Mouse (Mus musculus) bone marrow, adult 2 months (tissue): ENCODE data around the gene Arpc5. TPM values are rescaled to one million over a fixed set of nuclear protein-coding genes. Genes with fewer than 3 reads are reported as not detected.
A peak's percentile ranks its signal among the peaks of the same experiment; 100 is the strongest.

ENCODE experiments used
- H3K27ac ChIP-seq: fragments of 200-500 bp; 2 replicates; pipeline ENCODE4 v1.5.1; 2012; ENCODE audit warnings: low read depth, mild to moderate bottlenecking, control low read depth, inconsistent platforms, low read length; ENCODE audit not compliant: control insufficient read depth, poor library complexity, insufficient read depth
- H3K4me1 ChIP-seq: fragments of 200-500 bp; 2 replicates; pipeline ENCODE4 v1.6.1; 2011; ENCODE audit warnings: low read length; ENCODE audit not compliant: control insufficient read depth, insufficient read depth
- H3K4me3 ChIP-seq: fragments of 200-500 bp; replicated peaks from 2 replicates; pipeline ENCODE3; 2011; ENCODE audit warnings: mild to moderate bottlenecking, low read depth, low read length, control low read depth; ENCODE audit not compliant: control insufficient read depth
- CTCF ChIP-seq: fragments of 200-500 bp; IDR thresholded peaks from 2 replicates; pipeline ENCODE4 v1.5.1; 2011; ENCODE audit warnings: low read length, control low read depth; ENCODE audit not compliant: control insufficient read depth, insufficient read depth
- POLR2A ChIP-seq: fragments of 200-500 bp; IDR thresholded peaks from 2 replicates; pipeline ENCODE4 v1.6.1; 2011; ENCODE audit warnings: low read depth, mild to moderate bottlenecking, control low read depth, low read length, borderline replicate concordance; ENCODE audit not compliant: control insufficient read depth
- WGBS: fragments of 180-500 bp; shearing (Covaris S2); methylation state at CpG from one replicate; pipeline ENCODE4 v1.1.7; 2018; 5-methylcytosine and 5-hydroxymethylcytosine counted together
- polyA plus RNA-seq: library from polyadenylated mRNA; stranded (reverse); fragments of >200 nt; gene quantifications from 2 replicates; pipeline ENCODE4 v1.2.4, GENCODE M21; 2011; ENCODE audit warnings: low replicate concordance; ENCODE audit not compliant: missing spikeins, insufficient read depth, insufficient read length

The Arpc5 gene
- polyA plus RNA-seq, 1 experiment = 180 TPM

DNA sequence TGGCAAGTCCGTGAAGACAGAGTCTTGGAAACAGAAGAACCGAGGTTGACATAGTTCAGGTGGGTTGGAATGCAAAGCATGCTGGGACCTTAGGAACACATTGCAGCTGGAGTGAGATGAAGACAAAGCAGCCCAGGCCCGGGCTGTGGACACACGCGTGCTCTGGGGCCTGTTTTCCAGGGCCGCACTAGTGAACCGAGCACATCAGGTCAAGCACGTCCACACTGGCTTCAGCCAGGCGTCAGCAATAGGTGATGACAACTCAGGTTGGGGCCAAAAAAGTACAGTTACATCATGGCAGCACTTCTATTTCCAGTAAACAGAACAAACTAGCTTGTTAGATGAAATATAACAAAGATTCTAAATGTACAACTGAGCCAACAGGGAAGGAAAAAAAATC, 27.5 kb upstream of the Arpc5 start:
- Histone ChIP-seq H3K4me3 (no peak overlapping the region), H3K27ac (no peak overlapping the region), H3K4me1 (no peaks in the 10 kb centered on the region; the same call in 1 of the 2 replicates)
- TF ChIP-seq CTCF = no peak
- no peak for TF ChIP-seq POLR2A
- WGBS = 85% methylated on average over 9 of the region's 9 CpGs

DNA sequence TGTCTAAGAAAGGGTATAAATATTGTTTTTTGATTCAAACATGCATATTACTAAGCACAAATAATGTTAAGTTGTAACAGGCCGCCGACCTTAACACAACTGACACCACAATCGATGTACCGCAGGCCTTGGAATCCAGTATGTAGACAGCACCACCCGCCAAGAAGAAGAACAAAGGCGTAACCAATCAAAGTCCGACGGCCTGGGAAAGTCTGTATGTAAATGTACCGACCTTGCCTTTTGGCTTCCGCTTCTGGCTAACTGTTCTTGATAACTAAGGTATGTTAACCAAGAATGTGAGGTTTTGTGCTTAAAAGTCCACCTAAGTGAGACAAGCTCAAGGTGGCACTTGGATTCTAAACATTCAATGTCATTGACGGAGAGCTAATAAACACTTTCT, 27.0 kb upstream of the Arpc5 start:
- 88% methylated on average over 11 of the region's 11 CpGs for WGBS
- Histone ChIP-seq H3K4me3 (no peak overlapping the region), H3K4me1 (no peaks in the 10 kb centered on the region; the same call in 1 of the 2 replicates), H3K27ac (no peak overlapping the region)
- no peak for TF ChIP-seq CTCF
- no peak for TF ChIP-seq POLR2A

DNA sequence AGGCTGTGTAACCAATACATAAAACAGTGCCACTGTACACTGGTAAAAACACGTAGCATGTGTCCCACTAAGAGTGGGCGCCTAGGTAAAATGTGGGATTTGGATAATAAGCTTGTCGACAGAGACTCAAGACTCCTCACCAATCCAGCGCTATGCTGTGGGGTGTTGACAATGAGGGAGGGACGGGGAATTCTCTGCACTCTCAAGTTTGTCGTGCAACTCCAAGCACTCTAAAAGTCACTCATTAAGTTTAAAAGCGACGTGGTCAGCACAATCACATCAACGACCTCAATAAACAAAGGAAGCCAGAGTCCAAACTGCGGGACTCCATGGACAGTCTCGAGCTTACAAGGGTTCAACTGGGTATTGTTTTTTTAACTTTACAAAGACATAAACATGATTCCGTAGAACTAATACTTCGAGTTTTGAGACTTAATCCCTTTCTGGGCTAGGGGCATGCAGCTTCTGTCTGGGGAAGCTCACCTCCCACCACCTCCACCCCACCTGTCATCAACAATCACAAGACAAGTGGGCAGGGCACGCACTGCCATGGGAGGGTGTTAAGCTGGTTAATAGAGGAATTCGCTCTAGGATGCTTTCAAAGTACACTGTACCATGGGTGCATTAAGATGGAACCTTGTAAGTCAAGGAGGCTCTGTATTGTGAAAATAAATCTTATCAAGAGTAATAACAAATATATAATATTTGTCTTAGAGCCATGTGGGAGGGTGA, 23.1 kb upstream of the Arpc5 start:
- 83% methylated on average over 15 of the region's 15 CpGs for WGBS
- Histone ChIP-seq H3K4me3 (no peak overlapping the region), H3K4me1 (no peaks in the 10 kb centered on the region; the same call in 1 of the 2 replicates), H3K27ac (no peak overlapping the region)
- TF ChIP-seq CTCF (no peak), POLR2A (no peak)

DNA sequence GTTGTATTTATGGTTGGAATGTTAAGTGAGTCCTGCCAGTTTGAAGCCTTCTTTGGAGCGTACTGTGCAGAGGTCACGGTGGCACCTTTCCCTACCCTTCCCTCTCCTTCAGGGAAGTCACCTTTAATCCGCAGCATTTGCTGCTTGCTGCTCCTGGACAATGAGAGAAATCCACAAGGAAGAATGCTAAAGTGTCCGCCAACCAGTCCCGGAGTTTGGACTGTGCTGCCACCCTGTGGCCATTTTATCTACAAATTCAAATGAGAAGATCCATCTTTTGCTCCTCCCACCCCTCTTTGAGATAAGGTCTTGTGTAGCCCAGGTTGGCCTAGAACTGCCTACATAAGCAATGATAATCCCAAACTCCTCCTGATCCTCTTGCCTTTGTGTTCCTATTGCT, 19.9 kb upstream of the Arpc5 start:
- H3K4me1 ChIP-seq = no peaks in the 10 kb centered on the region; the same call in 1 of the 2 replicates
- TF ChIP-seq CTCF (peak; percentile 69), POLR2A (no peak)
- no peak overlapping the region for H3K4me3 ChIP-seq
- no peak overlapping the region for H3K27ac ChIP-seq
- WGBS = 22% methylated on average over 5 of the region's 5 CpGs

DNA sequence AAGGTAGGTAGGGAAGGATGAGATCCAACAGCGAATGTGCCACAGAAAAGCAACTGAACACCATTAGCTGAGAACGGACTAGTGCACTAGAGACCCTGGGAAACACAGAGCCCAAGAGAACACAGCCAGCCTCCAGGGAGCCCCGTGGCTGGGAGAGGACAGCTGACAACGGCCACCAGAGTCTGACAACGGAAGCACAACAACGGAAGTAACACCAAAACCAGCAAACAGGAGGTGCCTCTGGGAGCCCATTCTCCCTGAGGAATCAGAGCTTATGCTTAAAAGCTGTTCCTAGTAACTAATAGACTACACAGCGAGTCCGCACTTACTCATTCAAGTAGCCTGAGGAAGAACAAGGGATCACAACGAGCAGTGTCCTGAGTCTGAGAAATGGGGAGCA, 17.1 kb upstream of the Arpc5 start:
- Histone ChIP-seq H3K4me1 (no peaks in the 10 kb centered on the region), H3K4me3 (no peak overlapping the region)
- no peak for TF ChIP-seq POLR2A
- no peak for TF ChIP-seq CTCF

DNA sequence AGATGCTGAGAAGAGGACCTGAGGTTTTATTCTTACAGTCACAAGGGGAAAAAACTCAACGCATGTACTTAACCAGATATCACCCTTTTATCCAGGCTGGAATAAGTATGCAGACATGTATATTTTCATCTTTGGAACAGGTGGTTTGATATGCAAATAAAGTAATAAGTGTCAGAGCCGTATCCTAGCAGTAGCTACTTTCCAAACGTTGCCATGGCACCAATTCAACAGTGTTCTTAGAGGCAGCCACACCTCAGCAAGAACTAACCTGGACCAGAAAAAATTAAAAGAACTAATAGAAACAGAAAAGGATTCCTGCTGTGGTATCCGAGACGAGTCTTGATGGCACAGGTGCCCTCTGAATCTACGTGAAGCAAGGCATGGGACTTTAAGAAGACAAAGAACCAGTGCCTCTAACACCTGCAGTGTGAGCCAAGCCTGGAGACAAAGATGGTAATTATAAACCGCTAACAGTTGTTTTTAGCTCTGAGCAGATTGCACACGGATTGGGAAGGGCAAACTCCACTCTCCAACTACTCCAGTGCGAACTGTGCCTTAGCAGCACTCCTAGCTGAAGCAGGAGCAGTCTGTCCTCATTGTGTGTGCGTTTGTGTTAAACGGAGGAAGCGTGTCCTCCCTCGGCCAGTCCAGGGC, 15.9 kb upstream of the Arpc5 start, which contains the start of gene Apobec4:
Apobec4 (plus strand) TSS at position 240 of the 654 bp plus-strand sequence.
- no peak for TF ChIP-seq CTCF
- no peak for TF ChIP-seq POLR2A
- WGBS = 78% methylated on average over 13 of the region's 13 CpGs
- H3K27ac ChIP-seq = 0 out of 2 replicates have a peak within 1 kb of the TSS, but pooled peaks have one; percentile 2
- H3K4me3 ChIP-seq = no peak within 1 kb of the TSS
- no peaks in the 10 kb centered on the region for H3K4me1 ChIP-seq

More for the DNA sequence above, 17.1 kb upstream of the Arpc5 start:
- WGBS = 51% methylated on average over 9 of the region's 9 CpGs
- 0 out of 2 replicates have a peak overlapping the region, but pooled peaks have one; percentile 2 for H3K27ac ChIP-seq

DNA sequence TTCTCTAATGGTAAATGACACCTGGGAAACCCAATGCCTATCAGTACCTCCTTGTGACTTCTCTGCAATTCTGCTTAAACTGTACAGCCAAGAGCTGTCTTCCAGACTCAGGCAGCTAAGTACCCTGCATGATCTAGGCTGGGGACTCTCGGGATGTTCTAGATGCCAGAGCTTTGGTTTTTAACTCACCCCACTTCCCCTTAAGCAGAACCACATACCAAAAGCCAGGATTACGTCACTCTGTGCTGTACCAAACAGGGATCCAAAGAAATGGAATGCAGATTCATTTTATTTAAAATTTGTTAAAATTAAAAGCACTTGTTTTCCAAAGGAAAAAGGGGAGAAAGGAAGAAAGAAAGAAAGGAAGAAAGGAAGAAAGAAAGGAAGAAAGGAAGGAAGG, 4.6 kb upstream of the Arpc5 start:
- Histone ChIP-seq H3K27ac (no peak overlapping the region), H3K4me3 (no peak overlapping the region), H3K4me1 (no peaks in the 10 kb centered on the region)
- WGBS = 14% methylated on average over 2 of the region's 2 CpGs
- no peak for TF ChIP-seq POLR2A

DNA sequence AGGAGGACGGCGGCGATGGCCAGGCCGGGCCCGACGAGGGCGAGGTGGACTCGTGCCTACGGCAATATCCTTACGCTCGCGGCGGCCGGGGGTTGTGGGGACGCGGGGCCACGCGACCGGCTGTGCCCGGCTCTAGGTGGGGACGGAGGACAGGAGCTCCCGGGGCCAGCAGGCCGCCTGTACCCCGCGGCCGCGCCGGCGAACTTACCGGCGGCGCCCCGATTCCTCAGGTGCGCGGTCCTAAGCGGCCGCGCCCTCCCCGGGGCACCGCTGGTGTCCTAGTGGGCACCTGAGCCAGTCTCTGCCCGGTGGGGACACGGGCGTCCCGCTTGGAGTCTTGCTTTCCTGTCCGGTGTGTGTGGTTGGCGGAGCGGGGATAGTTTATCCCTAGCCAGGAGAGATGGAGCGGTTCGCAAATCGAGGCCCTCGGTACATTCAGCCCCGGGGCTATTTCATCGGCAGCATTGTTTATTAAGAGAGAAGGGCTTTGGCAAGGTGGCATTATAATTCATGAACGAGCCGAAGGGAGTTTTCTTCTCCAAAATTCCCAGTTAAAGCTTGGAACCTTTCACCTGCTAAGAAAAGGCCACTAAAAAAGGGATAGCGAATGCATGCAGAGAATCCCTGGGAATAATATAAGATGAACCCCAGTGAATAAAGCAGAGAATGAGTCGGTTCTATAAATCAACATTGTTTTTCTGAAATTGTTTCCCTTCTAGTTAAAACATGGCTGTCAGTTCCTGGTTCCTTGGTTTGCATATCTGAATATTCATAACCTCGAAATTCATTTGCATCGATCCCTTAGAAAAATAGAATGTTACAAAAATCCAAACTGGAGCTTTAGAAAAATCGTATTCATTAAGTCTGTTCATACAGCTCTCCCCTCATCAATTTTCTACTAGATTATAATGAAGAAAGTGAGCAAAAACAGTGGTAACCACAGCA, 734 bp downstream of the Arpc5 start:
- Histone ChIP-seq H3K4me1 (no peaks in the 10 kb centered on the region), H3K27ac (peak overlapping the region; percentile 97), H3K4me3 (peak overlapping the region; percentile 99)
- TF ChIP-seq CTCF (no peak), POLR2A (no peak)
- under 1% methylated on average over 60 of the region's 60 CpGs for WGBS
